Mouse (Mus musculus): ENCODE data around the gene Drc3.

DNA sequence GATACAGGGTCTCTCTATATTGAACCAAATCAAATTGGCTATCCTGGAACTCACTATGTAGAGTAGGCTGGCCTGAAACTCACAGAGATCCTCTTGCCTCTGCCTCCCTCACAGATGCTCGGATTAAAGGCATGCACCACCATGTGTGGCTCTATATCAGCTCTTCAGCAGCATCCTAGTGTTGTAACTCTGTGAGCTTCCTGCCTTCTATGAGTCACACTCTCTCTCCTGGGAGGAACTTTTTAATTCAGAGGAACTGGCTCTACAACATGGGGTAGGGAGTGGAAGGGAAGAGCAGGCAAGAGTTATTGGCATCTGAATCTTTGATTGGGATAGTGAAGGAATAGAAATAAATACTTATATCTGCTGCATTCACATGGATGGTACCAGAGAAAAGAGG lies 4.0 kb downstream of the Drc3 start:
- TF ChIP-seq CTCF (IDR thresholded peaks at IDR 0.05; ENCODE audit: borderline replicate concordance, control insufficient read depth, extremely low read depth, insufficient read depth, low read length, poor library complexity) (no peak), POLR2A (IDR thresholded peaks at IDR 0.05; ENCODE audit: control insufficient read depth, extremely low read depth, insufficient read depth, low read length, poor library complexity) (no peak)
